Mouse (Mus musculus) MEL (cell line): Measurements from ENCODE around the gene Galnt5. TPM values are rescaled to one million over a fixed set of nuclear protein-coding genes. Genes with fewer than 3 reads are reported as not detected.

Experiments
- DNase-seq: peaks from one replicate; pipeline ENCODE4 v3.0.0; 2011; ENCODE audit warnings: low read depth, low spot score
- H3K27ac ChIP-seq: 2 replicates; pipeline ENCODE4 v1.5.1; 2012; ENCODE audit warnings: low read depth, mild to moderate bottlenecking, control low read depth, low read length, moderate library complexity; ENCODE audit not compliant: control insufficient read depth
- H3K27me3 ChIP-seq, 2 experiments: fragments of 150-350 bp in 1 of 2; sonication (generic) in 1 of 2; 2 replicates each; pipeline ENCODE4 v1.6.1; 2012; ENCODE audit warnings: low read length in 2 of 2, mild to moderate bottlenecking in 2 of 2, improper control_type of control experiment in 1 of 2, moderate library complexity in 1 of 2; ENCODE audit not compliant: insufficient read depth in 2 of 2, control insufficient read depth in 1 of 2
- H3K36me3 ChIP-seq, 2 experiments: 2 replicates each; pipeline ENCODE4 v1.6.1; 2012 to 2014; ENCODE audit warnings: low read length in 2 of 2, improper control_type of control experiment in 1 of 2, inconsistent platforms in 1 of 2, mild to moderate bottlenecking in 1 of 2; ENCODE audit not compliant: insufficient read depth in 2 of 2, control insufficient read depth in 1 of 2
- H3K4me1 ChIP-seq, 2 experiments: fragments of 150-350 bp in 1 of 2; sonication (generic) in 1 of 2; 2 replicates each; pipeline ENCODE4 v1.6.1; 2012; ENCODE audit warnings: low read length in 2 of 2, improper control_type of control experiment in 1 of 2, mild to moderate bottlenecking in 1 of 2; ENCODE audit not compliant: insufficient read depth in 2 of 2, control insufficient read depth in 1 of 2
- H3K4me3 ChIP-seq, 2 experiments: fragments of 150-350 bp in 1 of 2; sonication (generic) in 1 of 2; 2 replicates each; pipeline ENCODE4 v1.5.1; 2012; ENCODE audit warnings: low read depth in 2 of 2, low read length in 2 of 2, mild to moderate bottlenecking in 2 of 2, moderate library complexity in 2 of 2, control low read depth in 1 of 2, improper control_type of control experiment in 1 of 2; ENCODE audit not compliant: control insufficient read depth in 1 of 2, insufficient read depth in 1 of 2
- H3K79me2 ChIP-seq: 2 replicates; pipeline ENCODE4 v1.6.1; 2012; ENCODE audit warnings: mild to moderate bottlenecking, low read length, moderate library complexity; ENCODE audit not compliant: control insufficient read depth, poor library complexity, insufficient read depth
- H3K9ac ChIP-seq: 2 replicates; pipeline ENCODE4 v1.6.1; 2012; ENCODE audit warnings: low read depth, mild to moderate bottlenecking, control low read depth, low read length, moderate library complexity; ENCODE audit not compliant: control insufficient read depth, poor library complexity, severe bottlenecking
- H3K9me3 ChIP-seq: fragments of 150-350 bp; sonication (generic); replicated peaks from 2 replicates; pipeline ENCODE4 v1.6.1; 2012; ENCODE audit warnings: mild to moderate bottlenecking, low read length, improper control_type of control experiment, moderate library complexity; ENCODE audit not compliant: insufficient read depth
- CTCF ChIP-seq, 3 experiments: IDR thresholded peaks in 2 of 3; conservative IDR thresholded peaks in 1 of 3; 2 replicates each; pipeline ENCODE4 v1.5.1; 2011 to 2012; ENCODE audit warnings: low read length in 3 of 3, low read depth in 2 of 3, mild to moderate bottlenecking in 2 of 3, improper control_type of control experiment in 1 of 3, inconsistent platforms in 1 of 3, mixed read lengths in 1 of 3, moderate library complexity in 1 of 3; ENCODE audit not compliant: control insufficient read depth in 1 of 3, insufficient read depth in 1 of 3, poor library complexity in 1 of 3, severe bottlenecking in 1 of 3
- E2F4 ChIP-seq: IDR thresholded peaks from 2 replicates; pipeline ENCODE4 v1.6.1; 2011; ENCODE audit warnings: low read depth, low read length, improper control_type of control experiment, borderline replicate concordance
- ELF1 ChIP-seq: IDR thresholded peaks from 2 replicates; pipeline ENCODE4 v1.6.1; 2014; ENCODE audit warnings: low read depth, mild to moderate bottlenecking, inconsistent platforms, low read length, improper control_type of control experiment, moderate library complexity
- ETS1 ChIP-seq: IDR thresholded peaks from 2 replicates; pipeline ENCODE4 v1.6.1; 2012; ENCODE audit warnings: low read depth, mild to moderate bottlenecking, inconsistent platforms, low read length, improper control_type of control experiment, moderate library complexity
- GATA1 ChIP-seq: IDR thresholded peaks from 2 replicates; pipeline ENCODE4 v1.6.1; 2011; ENCODE audit warnings: low read depth, low read length, improper control_type of control experiment
- JUND ChIP-seq: IDR thresholded peaks from 2 replicates; pipeline ENCODE4 v1.6.1; 2011; ENCODE audit warnings: low read depth, mild to moderate bottlenecking, improper control_type of control experiment, low read length
- MAZ ChIP-seq: IDR thresholded peaks from 2 replicates; pipeline ENCODE4 v1.6.1; 2012; ENCODE audit warnings: low read depth, mild to moderate bottlenecking, inconsistent platforms, low read length, improper control_type of control experiment
- MYB ChIP-seq: IDR thresholded peaks from 2 replicates; pipeline ENCODE4 v1.6.1; 2011; ENCODE audit warnings: mild to moderate bottlenecking, low read depth, low read length, improper control_type of control experiment
- NELFE ChIP-seq: IDR thresholded peaks from 2 replicates; pipeline ENCODE4 v1.6.1; 2011; ENCODE audit warnings: low read depth, low read length, improper control_type of control experiment
- POLR2A ChIP-seq, 2 experiments: IDR thresholded peaks; 2 replicates each; pipeline ENCODE4 v1.6.1; 2011 to 2012; ENCODE audit warnings: low read length in 2 of 2, mild to moderate bottlenecking in 2 of 2, control low read depth in 1 of 2, improper control_type of control experiment in 1 of 2, low read depth in 1 of 2, moderate library complexity in 1 of 2; ENCODE audit not compliant: control insufficient read depth in 1 of 2, insufficient read depth in 1 of 2, poor library complexity in 1 of 2
- POLR2AphosphoS5 ChIP-seq: IDR thresholded peaks from 2 replicates; pipeline ENCODE4 v1.6.1; 2012; ENCODE audit warnings: low read depth, borderline replicate concordance, mild to moderate bottlenecking, inconsistent platforms, low read length, moderate library complexity, mixed read lengths
- RAD21 ChIP-seq: IDR thresholded peaks from 2 replicates; pipeline ENCODE4 v1.6.1; 2011; ENCODE audit warnings: mild to moderate bottlenecking, low read depth, low read length, improper control_type of control experiment
- SMC3 ChIP-seq: IDR thresholded peaks from 2 replicates; pipeline ENCODE4 v1.6.1; 2011; ENCODE audit warnings: low read depth, low read length, improper control_type of control experiment
- TAL1 ChIP-seq: IDR thresholded peaks from 2 replicates; pipeline ENCODE4 v1.6.1; 2012; ENCODE audit warnings: mild to moderate bottlenecking, inconsistent platforms, low read length, moderate library complexity, mixed read lengths
- USF1 ChIP-seq: IDR thresholded peaks from 2 replicates; pipeline ENCODE4 v1.6.1; 2014; ENCODE audit warnings: low read depth, mild to moderate bottlenecking, inconsistent platforms, low read length, improper control_type of control experiment, moderate library complexity
- ZC3H11A ChIP-seq: IDR thresholded peaks from 2 replicates; pipeline ENCODE4 v1.6.1; 2012; ENCODE audit warnings: low read depth, mild to moderate bottlenecking, inconsistent platforms, low read length, improper control_type of control experiment
- ZNF384 ChIP-seq: IDR thresholded peaks from 2 replicates; pipeline ENCODE4 v1.6.1; 2012; ENCODE audit warnings: low read depth, mild to moderate bottlenecking, inconsistent platforms, low read length, improper control_type of control experiment
- polyA plus RNA-seq, 2 experiments: library from polyadenylated mRNA; stranded (reverse) in 1 of 2; unstranded in 1 of 2; fragments of >175 nt in 1 of 2; fragments of >200 nt in 1 of 2; gene quantifications; 2 replicates each; pipeline versions ENCODE4 v1.2.1 to v1.2.4; 2012; ENCODE audit warnings: low replicate concordance in 2 of 2, low read depth in 1 of 2; ENCODE audit not compliant: insufficient read length in 2 of 2, insufficient read depth in 1 of 2, missing spikeins in 1 of 2
- total RNA-seq: library from RNA; depleted of rRNA; stranded (reverse); fragments of 300-350 nt; gene quantifications from 2 replicates; pipeline ENCODE4 v1.2.3, GENCODE M21; 2012

Gene Galnt5
- total and polyA plus RNA-seq, 3 experiments = not detected

GRCm38 (mm10) chr2:58026740-58027139 is 29.1 kb downstream of the Galnt5 start:
- Histone ChIP-seq H3K9me3 (no peaks in the 10 kb centered on the region), H3K79me2 (no peaks in the 10 kb centered on the region), H3K4me1 (no peaks in the 10 kb centered on the region), H3K4me3 (no peak overlapping the region), H3K27ac (no peak overlapping the region), H3K36me3 (no peaks in the 10 kb centered on the region), H3K27me3 (no peaks in the 10 kb centered on the region), H3K9ac (no peak overlapping the region)
- no peak for DNase-seq
- TF ChIP-seq GATA1 = no peak
- no peak for TF ChIP-seq CTCF (IDR thresholded peaks at IDR 0.05 in 2 of 3, conservative IDR thresholded peaks at IDR 0.05 in 1 of 3; ENCODE audit: control insufficient read depth in 1 of 3, insufficient read depth in 1 of 3, low read depth in 2 of 3, low read length in 3 of 3, poor library complexity in 1 of 3, severe bottlenecking in 1 of 3)
- TF ChIP-seq NELFE = no peak
- TF ChIP-seq USF1 = no peak
- TF ChIP-seq POLR2A (IDR thresholded peaks at IDR 0.05; ENCODE audit: control insufficient read depth in 1 of 2, insufficient read depth in 1 of 2, low read depth in 1 of 2, low read length in 2 of 2, poor library complexity in 1 of 2) = no peak
- TF ChIP-seq E2F4 = no peak
- TF ChIP-seq JUND = no peak
- no peak for TF ChIP-seq ELF1
- no peak for TF ChIP-seq MAZ
- no peak for TF ChIP-seq ZNF384
- TF ChIP-seq ETS1 = no peak
- no peak for TF ChIP-seq MYB
- TF ChIP-seq TAL1 = no peak

- Histone ChIP-seq H3K27ac (no peak overlapping the region), H3K36me3 (no peaks in the 10 kb centered on the region), H3K4me1 (no peaks in the 10 kb centered on the region), H3K9ac (no peak overlapping the region), H3K79me2 (no peaks in the 10 kb centered on the region), H3K4me3 (no peak overlapping the region), H3K9me3 (no peaks in the 10 kb centered on the region), H3K27me3 (no peaks in the 10 kb centered on the region)
- peak; percentile 14 for DNase-seq
- TF ChIP-seq POLR2AphosphoS5 = no peak
- peak; percentile 41 for TF ChIP-seq RAD21
- TF ChIP-seq ZC3H11A = peak; percentile 18; the same call in 1 of the 2 replicates
- TF ChIP-seq CTCF (IDR thresholded peaks at IDR 0.05 in 2 of 3, conservative IDR thresholded peaks at IDR 0.05 in 1 of 3; ENCODE audit: control insufficient read depth in 1 of 3, insufficient read depth in 1 of 3, low read depth in 2 of 3, low read length in 3 of 3, poor library complexity in 1 of 3, severe bottlenecking in 1 of 3) = peak in 2 of 3 experiments; percentile 11 to 41; a peak in 2 of 6 replicates
- TF ChIP-seq SMC3 = peak; percentile 15; the same call in 1 of the 2 replicates
Observed at GRCm38 (mm10) chr2:58029404-58029803, 31.7 kb downstream of the Galnt5 start.
